Mouse (Mus musculus) hindbrain, embryonic 16.5 days (tissue): ENCODE results near the gene Kif5c. TPM values are rescaled to one million over a fixed set of nuclear protein-coding genes. Genes with fewer than 3 reads are reported as not detected.

Experiments used
- ATAC-seq: fragments of 200-750 bp; cut with Nextera tagmentation; 2 replicates; pipeline ENCODE4 v1.8.0; 2017; ENCODE audit warnings: moderate TSS enrichment, moderate library complexity
- H3K27ac ChIP-seq: fragments of 300-500 bp; sonication (generic); 2 replicates; pipeline ENCODE4 v1.5.1; 2014; ENCODE audit warnings: low read depth, mild to moderate bottlenecking, control low read depth, low read length, moderate library complexity
- H3K27me3 ChIP-seq: fragments of 300-500 bp; sonication (generic); replicated peaks from 2 replicates; pipeline ENCODE4 v1.6.1; 2014; ENCODE audit warnings: low read length; ENCODE audit not compliant: control insufficient read depth, insufficient read depth
- H3K36me3 ChIP-seq: fragments of 300-500 bp; sonication (generic); 2 replicates; pipeline ENCODE4 v1.6.1; 2014; ENCODE audit warnings: mild to moderate bottlenecking, low read length, moderate library complexity, mixed read lengths; ENCODE audit not compliant: control insufficient read depth, insufficient read depth
- H3K4me1 ChIP-seq: fragments of 300-500 bp; sonication (generic); 2 replicates; pipeline ENCODE4 v1.6.1; 2014; ENCODE audit warnings: low read depth, low read length; ENCODE audit not compliant: control insufficient read depth, insufficient read depth
- H3K4me2 ChIP-seq: fragments of 300-500 bp; sonication (generic); 2 replicates; pipeline ENCODE4 v1.6.1; 2014; ENCODE audit warnings: mild to moderate bottlenecking, low read length, control low read depth, moderate library complexity
- H3K4me3 ChIP-seq: fragments of 300-500 bp; sonication (generic); 2 replicates; pipeline ENCODE4 v1.5.1; 2014; ENCODE audit warnings: mild to moderate bottlenecking, low read length, control low read depth, moderate library complexity
- H3K9ac ChIP-seq: fragments of 300-500 bp; sonication (generic); 2 replicates; pipeline ENCODE4 v1.6.1; 2014; ENCODE audit warnings: low read depth, mild to moderate bottlenecking, control low read depth, low read length, moderate library complexity
- H3K9me3 ChIP-seq: fragments of 300-500 bp; sonication (generic); 2 replicates; pipeline ENCODE4 v1.6.1; 2014; ENCODE audit warnings: mild to moderate bottlenecking, low read length, moderate library complexity; ENCODE audit not compliant: control insufficient read depth
- WGBS: fragments of 180-500 bp; shearing (Covaris S2); extraction: QIAGEN DNeasy Blood & Tissue Kit; methylation state at CpG from one replicate; pipeline ENCODE4 v1.1.7; 2014; 5-methylcytosine and 5-hydroxymethylcytosine counted together
- polyA plus RNA-seq: library from polyadenylated mRNA; unstranded; fragments of >200 nt; fragmentation: Nextera tagmentation; extraction: Ambion mirVana; gene quantifications from 2 replicates; pipeline ENCODE4 v1.2.1, GENCODE M21; 2015

The Kif5c gene
- polyA plus RNA-seq, 1 experiment from 2014 or later, result 168 TPM

- no peak overlapping the region for H3K27ac ChIP-seq
- WGBS, result 91% methylated on average over 3 of the region's 3 CpGs
- no peak overlapping the region for H3K9ac ChIP-seq
- no peaks in the 10 kb centered on the region for H3K27me3 ChIP-seq
- no peak for ATAC-seq
- H3K4me2 ChIP-seq, result no peak overlapping the region
- H3K4me1 ChIP-seq, result peaks cover 6% of the 10 kb centered on the region
- no peak overlapping the region for H3K4me3 ChIP-seq
- H3K9me3 ChIP-seq, result no peaks in the 10 kb centered on the region
- no peaks in the 10 kb centered on the region for H3K36me3 ChIP-seq
Observed at GRCm38 (mm10) chr2:49616765-49617164, 2.3 kb upstream of the Kif5c start.

GRCm38 (mm10) chr2:49619719-49620522, 823 bp downstream of the Kif5c start:
- peak; percentile 13 for ATAC-seq
- Histone ChIP-seq H3K4me3 (peak overlapping the region; percentile 99), H3K9me3 (no peaks in the 10 kb centered on the region), H3K4me2 (peak overlapping the region; percentile 70), H3K27me3 (no peaks in the 10 kb centered on the region), H3K4me1 (peaks cover 12% of the 10 kb centered on the region), H3K27ac (peak overlapping the region; percentile 91), H3K9ac (peak overlapping the region; percentile 96), H3K36me3 (no peaks in the 10 kb centered on the region)
- under 1% methylated on average over 33 of the region's 33 CpGs for WGBS

- 6% methylated on average over 14 of the region's 14 CpGs for WGBS
- Histone ChIP-seq H3K9ac (peak overlapping the region; percentile 96), H3K36me3 (no peaks in the 10 kb centered on the region), H3K27me3 (no peaks in the 10 kb centered on the region), H3K9me3 (no peaks in the 10 kb centered on the region), H3K4me2 (peak overlapping the region; percentile 70), H3K4me3 (peak overlapping the region; percentile 99), H3K4me1 (peaks cover 12% of the 10 kb centered on the region), H3K27ac (peak overlapping the region; percentile 91)
- peak; percentile 71 for ATAC-seq
Observed at GRCm38 (mm10) chr2:49620626-49621117, 1.6 kb downstream of the Kif5c start.

GRCm38 (mm10) chr2:49621234-49621633, 2.1 kb downstream of the Kif5c start:
- peak overlapping the region; percentile 99 for H3K4me3 ChIP-seq
- peak overlapping the region; percentile 96 for H3K9ac ChIP-seq
- H3K9me3 ChIP-seq, result no peaks in the 10 kb centered on the region
- H3K27ac ChIP-seq, result peak overlapping the region; percentile 91
- H3K36me3 ChIP-seq, result no peaks in the 10 kb centered on the region
- peaks cover 12% of the 10 kb centered on the region for H3K4me1 ChIP-seq
- no peaks in the 10 kb centered on the region for H3K27me3 ChIP-seq
- WGBS, result 38% methylated on average over 1 of the region's 1 CpGs
- H3K4me2 ChIP-seq, result peak overlapping the region; percentile 70
- no peak for ATAC-seq

GRCm38 (mm10) chr2:49625581-49625980, 6.5 kb downstream of the Kif5c start:
- Histone ChIP-seq H3K4me3 (no peak overlapping the region), H3K4me2 (no peak overlapping the region), H3K27me3 (no peaks in the 10 kb centered on the region), H3K4me1 (peaks cover 30% of the 10 kb centered on the region), H3K9ac (no peak overlapping the region), H3K36me3 (no peaks in the 10 kb centered on the region), H3K9me3 (no peaks in the 10 kb centered on the region), H3K27ac (no peak overlapping the region)
- 78% methylated on average over 1 of the region's 1 CpGs for WGBS
- no peak for ATAC-seq

- peak overlapping the region; percentile 9; the same call in 1 of the 2 replicates for H3K27ac ChIP-seq
- H3K4me1 ChIP-seq, result peaks cover 20% of the 10 kb centered on the region
- ATAC-seq, result peak; percentile 78
Observed at GRCm38 (mm10) chr2:49627611-49628010, 8.5 kb downstream of the Kif5c start.

GRCm38 (mm10) chr2:49628094-49628705, 9.1 kb downstream of the Kif5c start:
- Histone ChIP-seq H3K36me3 (no peaks in the 10 kb centered on the region), H3K4me3 (no peak overlapping the region), H3K9me3 (no peaks in the 10 kb centered on the region), H3K27ac (peak overlapping the region; percentile 4; the same call in 1 of the 2 replicates), H3K27me3 (no peaks in the 10 kb centered on the region), H3K9ac (no peak overlapping the region), H3K4me2 (peak overlapping the region; percentile 18; the same call in 1 of the 2 replicates), H3K4me1 (peaks cover 26% of the 10 kb centered on the region)
- ATAC-seq, result peak; percentile 22
- 71% methylated on average over 6 of the region's 6 CpGs for WGBS

More at GRCm38 (mm10) chr2:49627611-49628010, 8.5 kb downstream of the Kif5c start:
- Histone ChIP-seq H3K4me2 (peak overlapping the region; percentile 18; the same call in 1 of the 2 replicates), H3K9ac (no peak overlapping the region), H3K27me3 (no peaks in the 10 kb centered on the region), H3K9me3 (no peaks in the 10 kb centered on the region), H3K36me3 (no peaks in the 10 kb centered on the region), H3K4me3 (no peak overlapping the region)
- WGBS, result 36% methylated on average over 7 of the region's 7 CpGs

- peaks cover 36% of the 10 kb centered on the region for H3K4me1 ChIP-seq
- H3K4me2 ChIP-seq, result no peak overlapping the region
- WGBS, result 56% methylated on average over 12 of the region's 12 CpGs
- H3K9ac ChIP-seq, result no peak overlapping the region
- H3K36me3 ChIP-seq, result no peaks in the 10 kb centered on the region
- no peak overlapping the region for H3K27ac ChIP-seq
- H3K27me3 ChIP-seq, result no peaks in the 10 kb centered on the region
- ATAC-seq, result no peak
- H3K9me3 ChIP-seq, result no peaks in the 10 kb centered on the region
- H3K4me3 ChIP-seq, result no peak overlapping the region
Observed at GRCm38 (mm10) chr2:49629181-49629580, 10.1 kb downstream of the Kif5c start.

- H3K27me3 ChIP-seq, result no peaks in the 10 kb centered on the region
- H3K9ac ChIP-seq, result no peak overlapping the region
- H3K4me1 ChIP-seq, result peaks cover 40% of the 10 kb centered on the region
- 85% methylated on average over 6 of the region's 6 CpGs for WGBS
- H3K27ac ChIP-seq, result no peak overlapping the region
- H3K4me3 ChIP-seq, result no peak overlapping the region
- no peak for ATAC-seq
- H3K4me2 ChIP-seq, result no peak overlapping the region
- no peaks in the 10 kb centered on the region for H3K36me3 ChIP-seq
- H3K9me3 ChIP-seq, result no peaks in the 10 kb centered on the region
Observed at GRCm38 (mm10) chr2:49630636-49631035, 11.5 kb downstream of the Kif5c start.
